Mouse (Mus musculus) embryonic fibroblast, embryonic 13.5 days (primary cell): ENCODE measurements at regions not wholly inside any gene's neighbourhood (a gene's known extent, or its start where the extent isn't known, plus 50 kb on each side); places are given as distances from the start of the nearest gene placed in this dataset.
"Not testable (repeated sequence)": the region's sequence is repeated elsewhere in the genome, so short reads cannot be mapped to it uniquely, and the experiment has no call there.

ENCODE experiments used
- H3K27ac ChIP-seq: 2 replicates; pipeline ENCODE4 v1.5.1; 2012; ENCODE audit warnings: low read length, control low read depth, inconsistent platforms; ENCODE audit not compliant: insufficient read depth
- H3K4me1 ChIP-seq: 2 replicates; pipeline ENCODE4 v1.6.1; 2011; ENCODE audit warnings: low read length; ENCODE audit not compliant: control insufficient read depth, insufficient read depth
- H3K4me3 ChIP-seq: 2 replicates; pipeline ENCODE4 v1.5.1; 2011; ENCODE audit warnings: mild to moderate bottlenecking, control low read depth, low read length; ENCODE audit not compliant: insufficient read depth
- CTCF ChIP-seq: IDR thresholded peaks from 2 replicates; pipeline ENCODE4 v1.5.1; 2011; ENCODE audit warnings: mild to moderate bottlenecking, control low read depth, low read length, moderate library complexity, borderline replicate concordance; ENCODE audit not compliant: insufficient read depth
- POLR2A ChIP-seq: IDR thresholded peaks from 2 replicates; pipeline ENCODE4 v1.6.1; 2011; ENCODE audit warnings: low read depth, mild to moderate bottlenecking, control low read depth, low read length, moderate library complexity

DNA sequence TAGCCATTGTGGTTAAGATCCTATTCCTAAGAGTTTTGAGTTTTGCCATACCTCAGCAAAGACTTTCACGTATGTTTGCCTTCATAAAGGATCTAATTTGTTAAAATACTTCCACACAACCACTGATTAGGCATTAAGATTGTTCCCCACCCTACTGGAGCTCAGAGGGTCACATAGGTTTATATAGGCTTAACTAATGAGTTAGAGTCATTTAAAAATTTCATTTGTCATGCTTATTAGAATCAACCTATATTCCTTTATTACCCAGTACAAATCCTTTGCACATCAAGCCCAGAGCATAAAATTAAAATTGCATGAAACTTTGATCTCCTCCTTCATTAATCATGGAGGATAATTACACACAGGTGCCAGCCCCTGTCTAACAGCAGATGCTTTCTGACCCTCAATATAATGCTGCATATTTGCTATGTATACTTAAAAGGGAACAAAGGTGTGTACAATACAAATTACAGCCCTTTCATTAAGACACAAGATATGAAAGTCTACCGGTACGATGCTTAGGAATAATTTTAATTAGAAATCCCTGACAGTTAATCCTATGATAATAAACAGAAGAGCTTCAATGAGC lies 254.8 kb upstream of the Arhgap42 start:
- TF ChIP-seq POLR2A: no peak
- no peak for TF ChIP-seq CTCF

DNA sequence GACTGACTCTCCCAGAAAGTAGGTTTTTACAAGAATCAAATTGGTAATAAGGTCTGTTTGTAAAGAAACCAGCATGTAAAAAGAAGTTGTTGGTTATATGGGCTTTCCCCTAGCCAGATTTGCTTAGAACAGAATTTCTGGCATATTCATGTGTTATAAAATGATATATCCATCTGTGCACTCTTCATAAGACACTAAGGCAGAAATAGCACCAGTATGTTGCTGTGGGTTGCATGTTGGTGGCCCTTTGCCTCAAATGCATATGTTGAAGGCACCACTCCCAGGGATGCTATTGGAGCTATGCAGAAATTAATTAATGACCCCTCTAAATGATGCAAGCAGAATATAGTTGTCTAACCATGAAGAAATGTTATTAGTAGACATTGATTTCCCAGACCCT lies 238.2 kb upstream of the Arhgap42 start:
- TF ChIP-seq POLR2A (no peak), CTCF (no peak)
- Histone ChIP-seq H3K27ac (no peak overlapping the region), H3K4me1 (no peaks in the 10 kb centered on the region), H3K4me3 (no peak overlapping the region)

More for the DNA sequence above, 254.8 kb upstream of the Arhgap42 start:
- H3K4me3 ChIP-seq: no peak overlapping the region
- no peak overlapping the region for H3K27ac ChIP-seq
- no peaks in the 10 kb centered on the region for H3K4me1 ChIP-seq

DNA sequence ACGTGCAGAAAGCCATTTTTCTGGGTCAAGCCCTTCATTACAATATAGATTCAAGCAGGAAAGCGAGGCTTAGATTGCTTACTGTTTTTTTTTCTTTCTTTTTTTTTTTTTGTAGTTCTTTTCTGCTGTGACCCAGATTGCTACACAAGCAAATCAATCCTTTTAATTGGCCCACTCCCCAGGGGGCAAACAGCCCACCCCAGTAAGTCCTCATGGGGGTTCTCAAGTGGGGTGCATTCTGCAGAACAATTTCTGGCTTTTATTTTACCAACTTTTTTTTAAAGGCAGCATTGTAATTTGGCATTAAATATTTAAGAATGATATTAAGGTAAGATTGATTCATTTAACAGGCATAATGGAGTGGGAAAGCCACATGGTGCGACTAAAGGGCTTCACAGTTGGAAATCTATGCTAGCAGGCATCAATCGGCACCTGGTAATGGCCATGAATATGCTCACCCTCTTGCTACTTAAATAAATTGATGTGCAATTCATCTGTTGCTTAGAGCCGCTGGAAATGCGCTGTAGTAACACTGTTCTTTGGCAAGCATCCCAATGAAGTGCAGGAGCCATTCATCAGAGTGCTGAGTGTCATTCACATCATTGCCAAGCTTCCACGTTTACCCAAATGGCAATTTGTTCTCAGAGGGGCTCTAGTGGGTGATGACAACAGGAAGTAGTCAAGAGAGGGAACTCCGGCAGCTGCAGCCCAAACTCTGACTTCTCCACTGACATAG lies 236.3 kb upstream of the Arhgap42 start:
- H3K27ac ChIP-seq: no peak overlapping the region
- H3K4me3 ChIP-seq: no peak overlapping the region
- H3K4me1 ChIP-seq: no peaks in the 10 kb centered on the region
- no peak for TF ChIP-seq POLR2A
- TF ChIP-seq CTCF: no peak

DNA sequence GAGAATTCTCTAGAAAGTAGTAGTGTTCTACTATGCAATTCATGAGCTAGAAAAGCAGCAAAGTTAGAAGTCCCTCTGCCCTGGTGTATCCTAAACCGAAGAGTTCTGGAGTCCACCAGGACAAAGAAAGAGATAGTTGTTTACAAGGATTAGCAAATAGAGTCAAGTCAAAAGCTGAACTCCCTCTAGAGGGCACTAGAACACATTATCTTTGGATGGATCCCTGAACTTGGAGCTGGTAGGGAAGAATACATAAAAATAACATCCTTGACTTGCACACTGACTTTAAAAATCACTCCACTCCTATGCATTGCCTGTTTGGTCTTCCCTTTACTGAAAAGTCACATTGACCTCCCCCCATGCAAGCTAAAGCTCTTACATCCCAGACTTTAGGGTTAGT lies 205.3 kb upstream of the Arhgap42 start:
- no peak overlapping the region for H3K27ac ChIP-seq
- TF ChIP-seq POLR2A (no peak), CTCF (no peak)
- H3K4me3 ChIP-seq: no peak overlapping the region
- no peaks in the 10 kb centered on the region for H3K4me1 ChIP-seq

DNA sequence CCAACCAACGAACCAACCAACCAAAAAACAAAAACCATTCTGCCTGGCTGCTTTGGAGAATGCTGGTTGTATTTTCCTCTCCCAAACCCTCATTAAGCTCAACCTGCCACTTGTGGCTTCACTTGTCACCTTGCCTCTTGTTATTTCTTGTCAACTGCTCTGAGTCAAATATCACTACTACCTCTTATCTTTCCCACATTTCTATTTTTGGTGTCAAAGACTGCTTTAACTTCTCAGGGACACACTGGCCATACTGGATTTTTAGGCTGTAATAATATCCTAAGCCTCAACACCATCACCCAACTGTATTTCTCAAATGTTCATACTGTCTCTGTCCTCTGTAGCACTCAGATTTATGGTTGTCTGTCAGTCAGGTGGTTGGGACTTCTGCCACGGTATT lies 181.4 kb upstream of the Arhgap42 start:
- TF ChIP-seq POLR2A (no peak), CTCF (no peak)
- H3K27ac ChIP-seq: no peak overlapping the region
- no peak overlapping the region for H3K4me3 ChIP-seq
- H3K4me1 ChIP-seq: no peaks in the 10 kb centered on the region

DNA sequence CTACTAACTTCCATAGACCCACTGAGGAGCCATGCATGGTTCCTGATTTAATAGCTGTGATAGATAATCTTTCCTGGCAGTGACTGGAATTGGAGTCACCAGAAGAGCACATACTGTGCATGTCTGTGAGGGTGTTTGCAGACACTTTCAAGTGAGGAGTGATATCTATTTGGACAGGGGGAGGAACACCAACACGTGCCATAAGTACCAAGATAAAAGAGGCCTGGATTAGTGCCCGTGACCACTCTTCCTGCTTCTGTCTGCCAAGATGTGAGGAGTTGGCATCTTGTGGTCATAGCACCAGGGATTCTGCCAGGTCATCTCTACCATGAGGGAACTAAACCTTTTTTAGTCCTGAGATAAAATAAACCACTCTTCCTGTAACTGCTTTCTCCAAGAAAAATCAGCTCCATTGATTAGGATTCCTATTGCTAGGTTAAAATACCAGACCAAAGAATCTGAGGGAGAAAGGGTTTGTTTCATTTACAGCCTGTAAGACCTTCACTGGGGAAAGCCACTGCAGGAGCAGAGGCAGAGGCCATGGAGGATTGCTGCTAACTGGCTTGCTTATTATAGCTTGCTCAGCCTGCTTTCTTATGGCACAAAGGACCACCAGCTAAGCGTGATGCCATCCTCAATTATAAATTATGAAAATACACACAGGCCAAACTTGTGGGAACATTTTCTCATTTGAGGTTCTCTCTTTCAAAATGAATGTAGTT lies 173.7 kb upstream of the Arhgap42 start:
- Histone ChIP-seq H3K4me1 (no peaks in the 10 kb centered on the region), H3K4me3 (no peak overlapping the region), H3K27ac (no peak overlapping the region)
- TF ChIP-seq POLR2A (no peak), CTCF (no peak)

DNA sequence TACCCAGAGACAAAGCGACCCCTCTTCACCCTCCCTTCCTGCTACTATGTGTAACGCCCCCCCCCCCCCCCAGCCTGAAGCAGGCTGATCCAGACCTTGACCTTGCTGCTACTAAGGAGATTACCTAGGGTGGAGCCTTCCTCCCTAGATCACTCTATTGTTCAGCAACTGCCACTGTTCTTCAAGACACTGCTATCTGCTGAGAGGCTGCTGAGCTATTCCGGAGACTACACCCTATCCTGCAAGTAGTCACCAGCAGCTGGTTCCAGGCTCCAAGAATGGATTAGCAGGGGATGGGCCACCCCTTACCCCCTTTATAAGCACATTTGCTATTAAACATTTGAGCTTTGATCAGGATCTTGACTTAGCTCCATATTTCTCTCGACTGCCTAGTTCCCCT lies 155.3 kb upstream of the Arhgap42 start:
- H3K4me3 ChIP-seq, H3K4me1 ChIP-seq, H3K27ac ChIP-seq: not testable (repeated sequence)

DNA sequence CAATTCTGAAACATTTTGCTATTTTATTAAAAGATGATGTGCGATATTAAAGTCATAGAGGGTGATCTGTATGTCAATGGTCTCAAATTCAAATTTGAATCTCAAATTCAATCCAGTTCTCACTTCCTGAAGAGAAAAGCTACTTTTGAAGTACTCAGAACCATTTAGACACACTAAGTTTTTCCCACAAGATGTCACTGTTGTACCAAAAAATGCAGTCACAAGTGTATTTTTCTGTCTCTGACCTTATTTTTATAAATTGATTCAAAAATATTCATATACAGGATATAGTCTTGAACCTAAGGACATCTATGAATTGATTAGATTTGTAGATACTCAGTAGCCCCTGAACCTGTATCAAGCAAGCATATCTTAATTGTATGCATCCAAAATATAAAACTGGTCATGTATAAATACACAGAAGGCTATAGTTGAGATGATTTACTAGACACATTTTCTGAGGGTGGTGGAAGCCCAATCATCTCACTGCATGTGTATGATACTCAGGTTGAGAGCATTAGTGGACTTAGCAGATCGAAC lies 137.8 kb upstream of the Arhgap42 start:
- H3K4me1 ChIP-seq: no peaks in the 10 kb centered on the region
- H3K27ac ChIP-seq: no peak overlapping the region
- TF ChIP-seq CTCF (no peak), POLR2A (no peak)
- no peak overlapping the region for H3K4me3 ChIP-seq

DNA sequence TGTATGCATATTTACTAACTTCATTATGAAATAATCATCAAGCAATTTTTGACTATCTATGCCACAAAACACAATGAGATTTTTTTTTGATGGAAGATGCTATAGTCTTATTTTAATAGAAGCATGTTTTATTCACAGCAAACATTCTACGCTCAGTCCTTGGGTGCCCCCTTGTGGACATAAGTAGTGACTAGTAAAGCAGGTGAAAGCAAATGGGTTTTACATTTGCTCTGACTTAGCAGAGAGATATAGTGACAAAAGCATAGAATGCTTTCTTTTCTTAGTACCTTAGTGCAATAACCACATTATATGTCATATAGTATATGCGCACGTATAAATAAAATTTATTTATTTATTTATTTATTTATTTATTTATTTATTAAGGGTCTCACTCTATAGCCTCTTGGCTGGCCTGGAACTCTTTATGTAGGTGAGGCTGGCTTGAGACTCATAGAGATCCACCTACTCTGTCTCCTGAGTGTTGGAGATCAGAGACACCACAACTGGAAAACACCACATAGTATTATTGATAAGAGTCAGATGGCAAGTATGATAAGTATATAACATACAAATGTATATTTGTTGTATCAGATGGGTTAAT lies 136.5 kb upstream of the Arhgap42 start:
- Histone ChIP-seq H3K4me1 (no peaks in the 10 kb centered on the region), H3K27ac (no peak overlapping the region), H3K4me3 (no peak overlapping the region)
- no peak for TF ChIP-seq POLR2A
- TF ChIP-seq CTCF: no peak

DNA sequence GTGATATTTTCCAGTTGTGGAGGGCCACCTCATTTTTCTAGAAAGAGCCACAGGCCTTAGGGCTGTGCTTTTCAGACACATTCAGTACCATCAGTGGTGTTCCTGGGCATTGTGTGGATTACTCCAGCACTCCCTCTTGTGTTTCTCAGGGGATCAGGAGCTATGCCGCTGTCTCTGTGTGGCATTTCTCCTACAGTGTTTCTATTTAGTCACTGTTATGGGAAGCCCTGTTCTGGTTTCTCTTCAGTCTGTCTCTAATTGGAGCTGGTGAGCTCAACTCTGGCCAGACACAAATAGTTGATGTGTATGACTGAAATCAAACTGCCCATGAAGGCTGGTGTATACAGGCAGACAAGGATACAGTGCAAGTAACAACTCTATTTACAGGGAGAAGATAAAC lies 133.7 kb upstream of the Arhgap42 start:
- Histone ChIP-seq H3K4me3 (no peak overlapping the region), H3K4me1 (peaks cover 4% of the 10 kb centered on the region; the same call in 1 of the 2 replicates), H3K27ac (no peak overlapping the region)
- TF ChIP-seq CTCF: peak; percentile 42; the same call in 1 of the 2 replicates
- TF ChIP-seq POLR2A: no peak
